Mouse (Mus musculus) limb, embryonic 11.5 days (tissue): ENCODE measurements around the gene Fcrl6. TPM values are rescaled to one million over a fixed set of nuclear protein-coding genes. Genes with fewer than 3 reads are reported as not detected.
A peak's percentile ranks its signal among the peaks of the same experiment; 100 is the strongest.

Experiments
- ATAC-seq: fragments of 200-750 bp; cut with Nextera tagmentation; 2 replicates; pipeline ENCODE4 v1.8.0; 2017; ENCODE audit warnings: low read depth; ENCODE audit not compliant: insufficient number of reproducible peaks, low FRiP score, low TSS enrichment
- DNase-seq: peaks from one replicate; pipeline ENCODE4 v3.0.0-alpha.2; 2015; ENCODE audit warnings: low spot score
- H3K27ac ChIP-seq: fragments of 300-500 bp; sonication (generic); replicated peaks from 2 replicates; pipeline ENCODE4 v1.5.1; 2014; ENCODE audit warnings: low read depth, mild to moderate bottlenecking, low read length
- H3K27me3 ChIP-seq: fragments of 300-500 bp; sonication (generic); 2 replicates; pipeline ENCODE4 v1.6.1; 2014; ENCODE audit warnings: mild to moderate bottlenecking, low read length, mixed read lengths; ENCODE audit not compliant: control insufficient read depth, insufficient read depth
- H3K36me3 ChIP-seq: fragments of 300-500 bp; sonication (generic); 2 replicates; pipeline ENCODE4 v1.6.1; 2014; ENCODE audit warnings: mild to moderate bottlenecking, low read length, moderate library complexity, mixed read lengths; ENCODE audit not compliant: control insufficient read depth, insufficient read depth
- H3K4me1 ChIP-seq: fragments of 300-500 bp; sonication (generic); 2 replicates; pipeline ENCODE4 v1.6.1; 2014; ENCODE audit warnings: low read length, mixed read lengths; ENCODE audit not compliant: control insufficient read depth, insufficient read depth
- H3K4me2 ChIP-seq: fragments of 300-500 bp; sonication (generic); 2 replicates; pipeline ENCODE4 v1.6.1; 2014; ENCODE audit warnings: low read depth, mild to moderate bottlenecking, moderate library complexity; ENCODE audit not compliant: severe bottlenecking
- H3K4me3 ChIP-seq: fragments of 300-500 bp; sonication (generic); 2 replicates; pipeline ENCODE4 v1.5.1; 2014; ENCODE audit warnings: low read depth, low read length
- H3K9ac ChIP-seq: fragments of 300-500 bp; sonication (generic); 2 replicates; pipeline ENCODE4 v1.6.1; 2014; ENCODE audit warnings: mild to moderate bottlenecking, low read length
- H3K9me3 ChIP-seq: fragments of 300-500 bp; sonication (generic); 2 replicates; pipeline ENCODE4 v1.6.1; 2016; ENCODE audit warnings: low read length; ENCODE audit not compliant: control insufficient read depth
- WGBS: fragments of 180-500 bp; shearing (Covaris S2); extraction: QIAGEN DNeasy Blood & Tissue Kit; methylation state at CpG from one replicate; pipeline ENCODE4 v1.1.7; 2014; 5-methylcytosine and 5-hydroxymethylcytosine counted together
- polyA plus RNA-seq: library from polyadenylated mRNA; unstranded; fragments of >200 nt; fragmentation: Nextera tagmentation; extraction: Ambion mirVana; gene quantifications from 2 replicates; pipeline ENCODE4 v1.2.1, GENCODE M21; 2014

Gene Fcrl6
- 1.1 and 1.7 TPM in 2 replicates for polyA plus RNA-seq

GRCm38 (mm10) chr1:172602326-172602725 lies at the start of gene Fcrl6:
Gene Fcrl6 (minus strand): TSS chr1:172602551.
- 63% methylated on average over 1 of the region's 1 CpGs for WGBS
- Histone ChIP-seq H3K4me1 (no peaks in the 10 kb centered on the region), H3K4me3 (no peak within 1 kb of the TSS), H3K27ac (no peak within 1 kb of the TSS), H3K36me3 (no peaks in the 10 kb centered on the region), H3K9ac (no peak within 1 kb of the TSS), H3K9me3 (no peaks in the 10 kb centered on the region), H3K27me3 (no peaks in the 10 kb centered on the region), H3K4me2 (no peak within 1 kb of the TSS)
- DNase-seq (no peak), ATAC-seq (no peak)

GRCm38 (mm10) chr1:172651288-172651987 lies 49.1 kb upstream of the Fcrl6 start:
- no peak overlapping the region for H3K27ac ChIP-seq
- 72% methylated on average over 10 of the region's 10 CpGs for WGBS
- no peaks in the 10 kb centered on the region for H3K36me3 ChIP-seq
- no peak overlapping the region for H3K4me3 ChIP-seq
- H3K4me1 ChIP-seq: no peaks in the 10 kb centered on the region
- no peaks in the 10 kb centered on the region for H3K9me3 ChIP-seq
- H3K4me2 ChIP-seq: no peak overlapping the region
- DNase-seq: no peak
- no peak overlapping the region for H3K9ac ChIP-seq
- H3K27me3 ChIP-seq: no peaks in the 10 kb centered on the region
- ATAC-seq: no peak

- no peak overlapping the region for H3K4me3 ChIP-seq
- H3K4me1 ChIP-seq: no peaks in the 10 kb centered on the region
- H3K9me3 ChIP-seq: no peaks in the 10 kb centered on the region
- no peak for ATAC-seq
- H3K27ac ChIP-seq: no peak overlapping the region
- no peaks in the 10 kb centered on the region for H3K27me3 ChIP-seq
- H3K4me2 ChIP-seq: no peak overlapping the region
- 58% methylated on average over 8 of the region's 8 CpGs for WGBS
- peak; percentile 44 for DNase-seq
- no peaks in the 10 kb centered on the region for H3K36me3 ChIP-seq
- H3K9ac ChIP-seq: no peak overlapping the region
Measured at GRCm38 (mm10) chr1:172650519-172651287, 48.4 kb upstream of the Fcrl6 start.

GRCm38 (mm10) chr1:172649396-172649795 lies 47.0 kb upstream of the Fcrl6 start:
- Histone ChIP-seq H3K4me1 (no peaks in the 10 kb centered on the region), H3K9ac (no peak overlapping the region), H3K9me3 (no peaks in the 10 kb centered on the region), H3K4me2 (no peak overlapping the region), H3K4me3 (no peak overlapping the region), H3K36me3 (no peaks in the 10 kb centered on the region), H3K27ac (no peak overlapping the region), H3K27me3 (no peaks in the 10 kb centered on the region)
- ATAC-seq: no peak
- no peak for DNase-seq
- WGBS: 86% methylated on average over 9 of the region's 9 CpGs

- Histone ChIP-seq H3K4me1 (no peaks in the 10 kb centered on the region), H3K9me3 (no peaks in the 10 kb centered on the region), H3K4me3 (no peak overlapping the region), H3K27ac (no peak overlapping the region), H3K36me3 (no peaks in the 10 kb centered on the region), H3K27me3 (no peaks in the 10 kb centered on the region), H3K4me2 (no peak overlapping the region), H3K9ac (no peak overlapping the region)
- DNase-seq (no peak), ATAC-seq (no peak)
- 54% methylated on average over 4 of the region's 4 CpGs for WGBS
Measured at GRCm38 (mm10) chr1:172647236-172647635, 44.9 kb upstream of the Fcrl6 start.

GRCm38 (mm10) chr1:172638781-172639180 lies 36.4 kb upstream of the Fcrl6 start:
- Histone ChIP-seq H3K9ac (no peak overlapping the region), H3K4me2 (no peak overlapping the region), H3K9me3 (no peaks in the 10 kb centered on the region), H3K4me1 (no peaks in the 10 kb centered on the region), H3K36me3 (no peaks in the 10 kb centered on the region), H3K4me3 (no peak overlapping the region), H3K27ac (no peak overlapping the region), H3K27me3 (no peaks in the 10 kb centered on the region)
- ATAC-seq (no peak), DNase-seq (no peak)
- WGBS: 49% methylated on average over 2 of the region's 2 CpGs

- no peak overlapping the region for H3K4me3 ChIP-seq
- no peak overlapping the region for H3K9ac ChIP-seq
- 73% methylated on average over 4 of the region's 4 CpGs for WGBS
- H3K9me3 ChIP-seq: no peaks in the 10 kb centered on the region
- DNase-seq (no peak), ATAC-seq (no peak)
- H3K27ac ChIP-seq: no peak overlapping the region
- H3K4me2 ChIP-seq: no peak overlapping the region
- no peaks in the 10 kb centered on the region for H3K36me3 ChIP-seq
- H3K4me1 ChIP-seq: no peaks in the 10 kb centered on the region
- no peaks in the 10 kb centered on the region for H3K27me3 ChIP-seq
Measured at GRCm38 (mm10) chr1:172637801-172638200, 35.5 kb upstream of the Fcrl6 start.

GRCm38 (mm10) chr1:172636266-172636665 lies 33.9 kb upstream of the Fcrl6 start:
- Histone ChIP-seq H3K27me3 (no peaks in the 10 kb centered on the region), H3K4me2 (no peak overlapping the region), H3K9me3 (no peaks in the 10 kb centered on the region), H3K36me3 (no peaks in the 10 kb centered on the region), H3K4me3 (no peak overlapping the region), H3K4me1 (no peaks in the 10 kb centered on the region), H3K9ac (no peak overlapping the region), H3K27ac (no peak overlapping the region)
- DNase-seq: no peak
- no peak for ATAC-seq
- 83% methylated on average over 5 of the region's 5 CpGs for WGBS
